Mouse (Mus musculus): ENCODE results near the gene Pdia5. TPM values are rescaled to one million over a fixed set of nuclear protein-coding genes. Genes with fewer than 3 reads are reported as not detected.

Pdia5 gene
- polyA plus RNA-seq, 1 experiment from 2014 or later = 11.3 TPM

GRCm38 (mm10) chr16:35472569-35473275 is 18.0 kb downstream of the Pdia5 start:
- Histone ChIP-seq H3K4me1 (replicated peaks; ENCODE audit: control insufficient read depth, insufficient read depth, low read length) (no peaks in the 10 kb centered on the region), H3K27me3 (ENCODE audit: control insufficient read depth, insufficient read depth, low read length) (no peaks in the 10 kb centered on the region), H3K36me3 (ENCODE audit: control insufficient read depth, insufficient read depth, low read length) (no peaks in the 10 kb centered on the region), H3K4me3 (ENCODE audit: low read depth, low read length) (no peak overlapping the region), H3K9ac (ENCODE audit: low read depth, low read length) (no peak overlapping the region), H3K4me2 (replicated peaks; ENCODE audit: low read depth, low read length) (no peak overlapping the region), H3K27ac (ENCODE audit: low read depth, low read length) (no peak overlapping the region), H3K9me3 (ENCODE audit: control insufficient read depth, low read length) (no peaks in the 10 kb centered on the region)
- DNase-seq (ENCODE audit: low spot score) = no peak
- WGBS = 93% methylated on average over 14 of the region's 14 CpGs
- ATAC-seq (ENCODE audit: low FRiP score) = no peak

DNA sequence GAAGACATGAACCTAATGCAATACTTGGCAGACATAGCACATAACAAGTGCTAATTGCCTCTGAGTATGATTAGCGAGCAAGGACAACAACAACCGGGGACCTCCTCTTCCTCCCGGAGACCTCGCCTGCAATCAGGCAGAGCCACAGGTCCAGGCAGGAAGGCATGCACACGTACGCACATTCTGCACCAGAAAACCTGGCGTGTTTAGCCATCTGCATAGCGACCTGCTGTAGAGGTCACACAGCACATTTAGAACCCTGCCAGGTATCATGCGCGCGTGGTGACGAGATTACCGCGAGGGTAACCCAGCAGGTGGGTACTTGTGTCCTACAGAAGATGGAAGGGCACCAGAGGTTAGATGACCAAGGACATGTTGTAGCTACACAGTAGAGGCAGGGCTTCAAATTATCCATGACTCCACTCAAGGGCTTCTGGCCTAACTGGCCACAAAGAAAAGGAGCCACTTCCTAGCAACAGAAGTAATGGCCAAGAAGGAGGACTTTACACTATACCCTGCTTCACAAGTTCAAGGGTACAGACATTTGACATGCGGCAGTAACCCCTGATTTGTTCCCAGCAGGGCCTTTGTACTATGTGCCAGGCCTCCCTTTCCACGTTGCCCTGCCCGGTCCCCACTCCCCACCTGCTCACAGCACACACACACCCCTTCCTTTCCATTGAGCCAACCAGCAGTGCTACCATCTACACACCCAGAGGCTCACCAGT is 18.7 kb downstream of the Pdia5 start:
- 94% methylated on average over 17 of the region's 17 CpGs for WGBS
- Histone ChIP-seq H3K4me1 (replicated peaks; ENCODE audit: control insufficient read depth, insufficient read depth, low read length) (no peaks in the 10 kb centered on the region), H3K27me3 (ENCODE audit: control insufficient read depth, insufficient read depth, low read length) (no peaks in the 10 kb centered on the region), H3K9ac (ENCODE audit: low read depth, low read length) (no peak overlapping the region), H3K4me3 (ENCODE audit: low read depth, low read length) (no peak overlapping the region), H3K4me2 (replicated peaks; ENCODE audit: low read depth, low read length) (no peak overlapping the region), H3K9me3 (ENCODE audit: control insufficient read depth, low read length) (no peaks in the 10 kb centered on the region), H3K27ac (ENCODE audit: low read depth, low read length) (no peak overlapping the region), H3K36me3 (ENCODE audit: control insufficient read depth, insufficient read depth, low read length) (no peaks in the 10 kb centered on the region)
- no peak for ATAC-seq (ENCODE audit: low FRiP score)
- no peak for DNase-seq (ENCODE audit: low spot score)

- Histone ChIP-seq H3K9me3 (ENCODE audit: control insufficient read depth, low read length) (no peaks in the 10 kb centered on the region), H3K9ac (ENCODE audit: low read depth, low read length) (no peak overlapping the region), H3K4me3 (ENCODE audit: low read depth, low read length) (no peak overlapping the region), H3K36me3 (ENCODE audit: control insufficient read depth, insufficient read depth, low read length) (no peaks in the 10 kb centered on the region), H3K27me3 (ENCODE audit: control insufficient read depth, insufficient read depth, low read length) (no peaks in the 10 kb centered on the region), H3K4me2 (replicated peaks; ENCODE audit: low read depth, low read length) (no peak overlapping the region), H3K27ac (ENCODE audit: low read depth, low read length) (no peak overlapping the region), H3K4me1 (replicated peaks; ENCODE audit: control insufficient read depth, insufficient read depth, low read length) (no peaks in the 10 kb centered on the region)
- 93% methylated on average over 8 of the region's 8 CpGs for WGBS
- ATAC-seq (ENCODE audit: low FRiP score) = no peak
- DNase-seq (ENCODE audit: low spot score) = no peak
These were observed 19.7 kb downstream of the Pdia5 start for GRCm38 (mm10) chr16:35470983-35471382.

DNA sequence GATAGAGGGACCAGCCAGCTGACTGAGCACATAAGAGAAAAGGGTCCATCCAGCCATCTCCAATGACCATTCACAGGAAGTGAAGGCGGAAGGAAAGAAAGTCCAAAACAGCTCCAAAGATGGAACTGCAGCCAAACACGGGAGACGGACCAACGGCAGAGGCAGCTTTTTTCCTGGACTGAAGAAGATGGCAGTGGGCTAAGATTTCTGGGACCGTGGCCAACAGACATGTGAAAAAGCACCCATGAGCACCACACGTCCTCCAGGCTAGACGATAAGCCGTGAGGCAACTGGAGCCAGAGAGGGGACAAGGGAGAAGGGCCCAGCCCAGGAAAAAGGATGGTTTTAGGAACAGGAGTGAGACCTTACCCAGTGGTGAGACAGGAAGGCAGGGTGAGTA is 20.6 kb downstream of the Pdia5 start:
- DNase-seq (ENCODE audit: low spot score) = no peak
- no peak overlapping the region for H3K27ac ChIP-seq (ENCODE audit: low read depth, low read length)
- no peak overlapping the region for H3K9ac ChIP-seq (ENCODE audit: low read depth, low read length)
- no peak overlapping the region for H3K4me3 ChIP-seq (ENCODE audit: low read depth, low read length)
- no peak for ATAC-seq (ENCODE audit: low FRiP score)
- H3K4me1 ChIP-seq (replicated peaks; ENCODE audit: control insufficient read depth, insufficient read depth, low read length) = peaks cover 4% of the 10 kb centered on the region; the same call in 1 of the 2 replicates
- 95% methylated on average over 8 of the region's 8 CpGs for WGBS
- H3K4me2 ChIP-seq (replicated peaks; ENCODE audit: low read depth, low read length) = no peak overlapping the region
- no peaks in the 10 kb centered on the region for H3K9me3 ChIP-seq (ENCODE audit: control insufficient read depth, low read length)
- H3K36me3 ChIP-seq (ENCODE audit: control insufficient read depth, insufficient read depth, low read length) = no peaks in the 10 kb centered on the region
- H3K27me3 ChIP-seq (ENCODE audit: control insufficient read depth, insufficient read depth, low read length) = no peaks in the 10 kb centered on the region

- H3K4me3 ChIP-seq (ENCODE audit: low read depth, low read length) = no peak overlapping the region
- no peaks in the 10 kb centered on the region for H3K27me3 ChIP-seq (ENCODE audit: control insufficient read depth, insufficient read depth, low read length)
- H3K9ac ChIP-seq (ENCODE audit: low read depth, low read length) = no peak overlapping the region
- no peaks in the 10 kb centered on the region for H3K36me3 ChIP-seq (ENCODE audit: control insufficient read depth, insufficient read depth, low read length)
- WGBS = 78% methylated on average over 6 of the region's 6 CpGs
- no peak overlapping the region for H3K27ac ChIP-seq (ENCODE audit: low read depth, low read length)
- no peak overlapping the region for H3K4me2 ChIP-seq (replicated peaks; ENCODE audit: low read depth, low read length)
- H3K9me3 ChIP-seq (ENCODE audit: control insufficient read depth, low read length) = no peaks in the 10 kb centered on the region
- DNase-seq (ENCODE audit: low spot score) (no peak), ATAC-seq (ENCODE audit: low FRiP score) (no peak)
- peaks cover 9% of the 10 kb centered on the region; the same call in 1 of the 2 replicates for H3K4me1 ChIP-seq (replicated peaks; ENCODE audit: control insufficient read depth, insufficient read depth, low read length)
These were observed 21.7 kb downstream of the Pdia5 start for GRCm38 (mm10) chr16:35469016-35469415.

DNA sequence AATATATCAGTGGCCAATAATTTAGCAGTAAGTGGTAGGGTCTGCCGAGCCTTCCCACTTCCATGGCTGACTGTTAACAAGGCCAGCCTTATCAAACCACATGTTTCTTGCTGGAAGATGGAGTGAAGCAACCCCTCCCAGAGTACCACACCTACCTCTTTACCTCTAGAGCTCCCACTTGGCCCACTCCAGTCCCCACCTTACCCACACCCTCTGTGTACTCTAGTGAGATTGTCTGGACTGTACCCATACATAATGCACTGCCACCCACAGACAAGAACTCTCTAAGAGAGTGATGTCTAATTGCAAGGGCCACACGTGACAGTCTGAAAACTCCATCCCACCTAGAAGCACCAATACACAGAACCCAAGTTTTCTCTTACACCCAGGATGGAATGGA is 23.6 kb downstream of the Pdia5 start:
- WGBS = 97% methylated on average over 2 of the region's 2 CpGs
- Histone ChIP-seq H3K27me3 (ENCODE audit: control insufficient read depth, insufficient read depth, low read length) (no peaks in the 10 kb centered on the region), H3K9me3 (ENCODE audit: control insufficient read depth, low read length) (no peaks in the 10 kb centered on the region), H3K4me2 (replicated peaks; ENCODE audit: low read depth, low read length) (no peak overlapping the region), H3K9ac (ENCODE audit: low read depth, low read length) (no peak overlapping the region), H3K36me3 (ENCODE audit: control insufficient read depth, insufficient read depth, low read length) (no peaks in the 10 kb centered on the region), H3K4me1 (replicated peaks; ENCODE audit: control insufficient read depth, insufficient read depth, low read length) (peaks cover 9% of the 10 kb centered on the region; the same call in 1 of the 2 replicates), H3K27ac (ENCODE audit: low read depth, low read length) (no peak overlapping the region), H3K4me3 (ENCODE audit: low read depth, low read length) (no peak overlapping the region)
- DNase-seq (ENCODE audit: low spot score) (no peak), ATAC-seq (ENCODE audit: low FRiP score) (no peak)

DNA sequence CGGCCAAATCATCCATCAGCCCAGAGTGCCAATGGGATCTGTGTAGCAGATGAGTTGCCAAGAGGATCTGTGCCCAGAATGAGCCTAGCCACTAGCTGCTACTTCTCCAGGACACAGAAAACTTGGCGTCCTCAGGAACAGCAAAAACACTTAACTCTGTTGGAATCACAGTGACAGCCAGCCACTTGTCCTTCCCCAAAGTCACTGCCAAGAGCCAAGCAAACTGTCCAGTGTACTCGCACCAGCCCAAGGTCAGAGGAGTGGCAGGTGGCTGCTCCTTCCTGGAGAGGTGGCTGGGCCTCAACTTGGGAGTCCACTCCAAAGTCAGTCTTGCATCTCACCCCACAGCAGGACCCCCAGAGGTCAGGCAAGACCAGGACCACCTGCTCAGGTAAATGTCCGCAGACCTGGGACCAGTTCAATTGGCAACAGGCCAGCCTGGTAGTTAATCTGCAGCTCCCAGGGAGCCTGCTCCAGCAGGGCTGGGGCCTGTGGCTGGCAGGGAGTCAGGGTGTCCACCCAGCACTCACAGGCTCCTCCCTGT is 24.8 kb downstream of the Pdia5 start:
- H3K4me2 ChIP-seq (replicated peaks; ENCODE audit: low read depth, low read length) = no peak overlapping the region
- H3K4me3 ChIP-seq (ENCODE audit: low read depth, low read length) = no peak overlapping the region
- 85% methylated on average over 4 of the region's 4 CpGs for WGBS
- H3K27ac ChIP-seq (ENCODE audit: low read depth, low read length) = no peak overlapping the region
- peaks cover 9% of the 10 kb centered on the region; the same call in 1 of the 2 replicates for H3K4me1 ChIP-seq (replicated peaks; ENCODE audit: control insufficient read depth, insufficient read depth, low read length)
- H3K36me3 ChIP-seq (ENCODE audit: control insufficient read depth, insufficient read depth, low read length) = no peaks in the 10 kb centered on the region
- ATAC-seq (ENCODE audit: low FRiP score) (no peak), DNase-seq (ENCODE audit: low spot score) (no peak)
- no peaks in the 10 kb centered on the region for H3K27me3 ChIP-seq (ENCODE audit: control insufficient read depth, insufficient read depth, low read length)
- H3K9ac ChIP-seq (ENCODE audit: low read depth, low read length) = no peak overlapping the region
- no peaks in the 10 kb centered on the region for H3K9me3 ChIP-seq (ENCODE audit: control insufficient read depth, low read length)

DNA sequence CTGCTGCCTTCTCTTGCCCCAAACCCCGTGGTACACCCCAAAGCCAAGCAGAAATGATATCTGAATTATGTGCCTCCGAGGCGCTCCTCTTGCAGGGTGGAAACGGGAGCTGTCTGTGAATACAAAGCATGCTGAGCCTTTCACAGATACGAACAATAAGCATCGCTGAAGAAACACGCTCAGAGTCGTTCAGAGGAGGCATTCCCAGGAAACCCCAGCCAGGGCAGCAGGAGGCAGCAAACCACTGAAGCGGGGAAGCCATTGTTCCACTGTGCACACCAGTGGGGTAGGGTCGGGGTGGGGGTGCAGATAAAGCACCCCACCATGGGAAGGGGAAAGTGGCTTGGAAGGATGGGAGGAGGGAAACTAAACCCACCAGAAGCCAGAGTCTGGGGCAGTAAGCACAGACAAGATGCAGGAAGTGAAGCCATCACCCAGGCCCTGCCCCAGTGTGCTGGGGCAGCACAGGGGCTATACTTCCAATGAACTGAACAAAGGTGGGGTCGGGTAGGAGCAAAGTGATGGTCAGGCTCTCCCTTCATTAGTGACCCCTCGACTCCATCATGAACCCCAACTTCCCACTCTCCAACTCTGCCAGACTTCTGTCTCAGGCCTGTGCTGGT is 25.9 kb downstream of the Pdia5 start:
- no peak overlapping the region for H3K4me2 ChIP-seq (replicated peaks; ENCODE audit: low read depth, low read length)
- H3K27ac ChIP-seq (ENCODE audit: low read depth, low read length) = peak overlapping the region; percentile 76
- 37% methylated on average over 12 of the region's 12 CpGs for WGBS
- ATAC-seq (ENCODE audit: low FRiP score) (peak; percentile 82), DNase-seq (ENCODE audit: low spot score) (peak; percentile 51)
- H3K27me3 ChIP-seq (ENCODE audit: control insufficient read depth, insufficient read depth, low read length) = no peaks in the 10 kb centered on the region
- no peak overlapping the region for H3K4me3 ChIP-seq (ENCODE audit: low read depth, low read length)
- peaks cover 9% of the 10 kb centered on the region; the same call in 1 of the 2 replicates for H3K4me1 ChIP-seq (replicated peaks; ENCODE audit: control insufficient read depth, insufficient read depth, low read length)
- H3K9me3 ChIP-seq (ENCODE audit: control insufficient read depth, low read length) = no peaks in the 10 kb centered on the region
- H3K9ac ChIP-seq (ENCODE audit: low read depth, low read length) = peak overlapping the region; percentile 46
- no peaks in the 10 kb centered on the region for H3K36me3 ChIP-seq (ENCODE audit: control insufficient read depth, insufficient read depth, low read length)

All from hindbrain, embryonic 11.5 days (tissue).